Mouse (Mus musculus) neural tube, embryonic 14.5 days (tissue): ENCODE results near the gene Cd44. TPM values are rescaled to one million over a fixed set of nuclear protein-coding genes. Genes with fewer than 3 reads are reported as not detected.
A peak's percentile ranks its signal among the peaks of the same experiment; 100 is the strongest.

Source experiments
- ATAC-seq: fragments of 200-750 bp; cut with Nextera tagmentation; 2 replicates; pipeline ENCODE4 v1.8.0; 2017; ENCODE audit warnings: low read depth, mild to moderate bottlenecking, moderate TSS enrichment, moderate library complexity
- H3K27ac ChIP-seq: fragments of 300-500 bp; sonication (generic); 2 replicates; pipeline ENCODE4 v1.5.1; 2014; ENCODE audit warnings: low read depth, mild to moderate bottlenecking, control low read depth, low read length, moderate library complexity, mixed read lengths
- H3K27me3 ChIP-seq: fragments of 300-500 bp; sonication (generic); 2 replicates; pipeline ENCODE4 v1.6.1; 2014; ENCODE audit warnings: low read length; ENCODE audit not compliant: control insufficient read depth, insufficient read depth
- H3K36me3 ChIP-seq: fragments of 300-500 bp; sonication (generic); 2 replicates; pipeline ENCODE4 v1.6.1; 2014; ENCODE audit warnings: low read length, mixed read lengths; ENCODE audit not compliant: control insufficient read depth, insufficient read depth
- H3K4me1 ChIP-seq: fragments of 300-500 bp; sonication (generic); 2 replicates; pipeline ENCODE4 v1.6.1; 2014; ENCODE audit warnings: low read length; ENCODE audit not compliant: control insufficient read depth, insufficient read depth
- H3K4me2 ChIP-seq: fragments of 300-500 bp; sonication (generic); 2 replicates; pipeline ENCODE4 v1.6.1; 2014; ENCODE audit warnings: mild to moderate bottlenecking, low read depth, low read length, control low read depth
- H3K4me3 ChIP-seq: fragments of 300-500 bp; sonication (generic); 2 replicates; pipeline ENCODE4 v1.5.1; 2014; ENCODE audit warnings: low read depth, low read length, control low read depth, mixed read lengths
- H3K9ac ChIP-seq: fragments of 300-500 bp; sonication (generic); replicated peaks from 2 replicates; pipeline ENCODE4 v1.6.1; 2014; ENCODE audit warnings: low read depth, mild to moderate bottlenecking, control low read depth, low read length, mixed read lengths
- H3K9me3 ChIP-seq: fragments of 300-500 bp; sonication (generic); 2 replicates; pipeline ENCODE4 v1.6.1; 2016; ENCODE audit warnings: low read length; ENCODE audit not compliant: control insufficient read depth
- WGBS: fragments of 180-500 bp; shearing (Covaris S2); extraction: QIAGEN DNeasy Blood & Tissue Kit; methylation state at CpG from one replicate; pipeline ENCODE4 v1.1.7; 2014; 5-methylcytosine and 5-hydroxymethylcytosine counted together
- polyA plus RNA-seq: library from polyadenylated mRNA; unstranded; fragments of >200 nt; fragmentation: Nextera tagmentation; extraction: Ambion mirVana; gene quantifications from 2 replicates; pipeline ENCODE4 v1.2.1, GENCODE M21; 2014

Gene Cd44
- polyA plus RNA-seq, 1 experiment from 2014 or later = 4.5 TPM

GRCm38 (mm10) chr2:102828381-102828780 is 73.1 kb downstream of the Cd44 start:
- H3K27ac ChIP-seq = no peak overlapping the region
- H3K4me3 ChIP-seq = no peak overlapping the region
- no peaks in the 10 kb centered on the region for H3K9me3 ChIP-seq
- no peaks in the 10 kb centered on the region for H3K4me1 ChIP-seq
- no peaks in the 10 kb centered on the region for H3K27me3 ChIP-seq
- ATAC-seq = no peak
- no peak overlapping the region for H3K9ac ChIP-seq
- no peak overlapping the region for H3K4me2 ChIP-seq
- H3K36me3 ChIP-seq = no peaks in the 10 kb centered on the region
- WGBS = 42% methylated on average over 7 of the region's 7 CpGs

GRCm38 (mm10) chr2:102827841-102828240 is 73.6 kb downstream of the Cd44 start:
- no peaks in the 10 kb centered on the region for H3K4me1 ChIP-seq
- H3K27ac ChIP-seq = no peak overlapping the region
- no peaks in the 10 kb centered on the region for H3K9me3 ChIP-seq
- WGBS = 50% methylated on average over 1 of the region's 1 CpGs
- no peak overlapping the region for H3K4me2 ChIP-seq
- H3K9ac ChIP-seq = no peak overlapping the region
- H3K27me3 ChIP-seq = no peaks in the 10 kb centered on the region
- no peak for ATAC-seq
- no peaks in the 10 kb centered on the region for H3K36me3 ChIP-seq
- no peak overlapping the region for H3K4me3 ChIP-seq

GRCm38 (mm10) chr2:102825961-102826633 is 75.4 kb downstream of the Cd44 start:
- no peak for ATAC-seq
- H3K9ac ChIP-seq = no peak overlapping the region
- H3K27me3 ChIP-seq = no peaks in the 10 kb centered on the region
- WGBS = 93% methylated on average over 9 of the region's 9 CpGs
- H3K27ac ChIP-seq = no peak overlapping the region
- H3K36me3 ChIP-seq = no peaks in the 10 kb centered on the region
- H3K4me3 ChIP-seq = no peak overlapping the region
- no peaks in the 10 kb centered on the region for H3K4me1 ChIP-seq
- no peaks in the 10 kb centered on the region for H3K9me3 ChIP-seq
- no peak overlapping the region for H3K4me2 ChIP-seq

GRCm38 (mm10) chr2:102822036-102822435 is 79.4 kb downstream of the Cd44 start:
- Histone ChIP-seq H3K9ac (no peak overlapping the region), H3K27ac (no peak overlapping the region), H3K27me3 (no peaks in the 10 kb centered on the region), H3K36me3 (no peaks in the 10 kb centered on the region), H3K4me2 (no peak overlapping the region), H3K4me1 (peaks cover 7% of the 10 kb centered on the region; the same call in 1 of the 2 replicates), H3K4me3 (no peak overlapping the region), H3K9me3 (no peaks in the 10 kb centered on the region)
- no peak for ATAC-seq
- WGBS = 92% methylated on average over 6 of the region's 6 CpGs

GRCm38 (mm10) chr2:102820790-102821189 is 80.7 kb downstream of the Cd44 start:
- Histone ChIP-seq H3K36me3 (no peaks in the 10 kb centered on the region), H3K9ac (no peak overlapping the region), H3K27ac (no peak overlapping the region), H3K4me3 (no peak overlapping the region), H3K9me3 (no peaks in the 10 kb centered on the region), H3K4me1 (peaks cover 7% of the 10 kb centered on the region; the same call in 1 of the 2 replicates), H3K4me2 (no peak overlapping the region), H3K27me3 (no peaks in the 10 kb centered on the region)
- ATAC-seq = no peak
- 74% methylated on average over 8 of the region's 8 CpGs for WGBS

- Histone ChIP-seq H3K9me3 (no peaks in the 10 kb centered on the region), H3K4me1 (peaks cover 7% of the 10 kb centered on the region; the same call in 1 of the 2 replicates), H3K9ac (no peak overlapping the region), H3K27me3 (no peaks in the 10 kb centered on the region), H3K4me3 (no peak overlapping the region), H3K36me3 (no peaks in the 10 kb centered on the region), H3K4me2 (no peak overlapping the region), H3K27ac (no peak overlapping the region)
- peak; percentile 77; the same call in 1 of the 2 replicates for ATAC-seq
- WGBS = 20% methylated on average over 5 of the region's 5 CpGs
Observed at GRCm38 (mm10) chr2:102820225-102820711, 81.2 kb downstream of the Cd44 start.

- WGBS = 52% methylated on average over 6 of the region's 6 CpGs
Observed at GRCm38 (mm10) chr2:102815289-102815809, 86.1 kb downstream of the Cd44 start.

GRCm38 (mm10) chr2:102812756-102813155 is 88.7 kb downstream of the Cd44 start:
- no peak overlapping the region for H3K4me3 ChIP-seq
- H3K4me2 ChIP-seq = no peak overlapping the region
- H3K9ac ChIP-seq = no peak overlapping the region
- H3K9me3 ChIP-seq = no peaks in the 10 kb centered on the region
- no peak for ATAC-seq
- no peaks in the 10 kb centered on the region for H3K27me3 ChIP-seq
- no peak overlapping the region for H3K27ac ChIP-seq
- 83% methylated on average over 4 of the region's 4 CpGs for WGBS
- no peaks in the 10 kb centered on the region for H3K4me1 ChIP-seq
- no peaks in the 10 kb centered on the region for H3K36me3 ChIP-seq

More at GRCm38 (mm10) chr2:102815289-102815809, 86.1 kb downstream of the Cd44 start:
- Histone ChIP-seq H3K27ac (no peak overlapping the region), H3K36me3 (no peaks in the 10 kb centered on the region), H3K4me1 (peaks cover 4% of the 10 kb centered on the region; the same call in 1 of the 2 replicates), H3K9me3 (no peaks in the 10 kb centered on the region), H3K4me2 (no peak overlapping the region), H3K9ac (no peak overlapping the region), H3K27me3 (no peaks in the 10 kb centered on the region), H3K4me3 (no peak overlapping the region)
- no peak for ATAC-seq

- no peaks in the 10 kb centered on the region for H3K36me3 ChIP-seq
- H3K4me1 ChIP-seq = no peaks in the 10 kb centered on the region
- ATAC-seq = no peak
- WGBS = 97% methylated on average over 1 of the region's 1 CpGs
- H3K4me2 ChIP-seq = no peak overlapping the region
- H3K9ac ChIP-seq = no peak overlapping the region
- no peak overlapping the region for H3K4me3 ChIP-seq
- H3K9me3 ChIP-seq = no peaks in the 10 kb centered on the region
- H3K27me3 ChIP-seq = no peaks in the 10 kb centered on the region
- H3K27ac ChIP-seq = no peak overlapping the region
Observed at GRCm38 (mm10) chr2:102809436-102809835, 92.0 kb downstream of the Cd44 start.
